Mouse (Mus musculus): Measurements from ENCODE around the gene Nfkbie. TPM values are rescaled to one million over a fixed set of nuclear protein-coding genes. Genes with fewer than 3 reads are reported as not detected.

Nfkbie gene
- total and polyA plus RNA-seq, 2 experiments from 2014 or later = 1.2 to 1.7 TPM

- no peak for ATAC-seq (ENCODE audit: insufficient read depth, low read depth)
- TF ChIP-seq EP300 (IDR thresholded peaks at IDR 0.05; ENCODE audit: low read depth) (no peak), CTCF (IDR thresholded peaks at IDR 0.05; ENCODE audit: low read depth) (no peak)
- Histone ChIP-seq H3K9ac (replicated peaks; ENCODE audit: low read depth, low read length) (no peak overlapping the region), H3K4me2 (ENCODE audit: low read depth, low read length) (no peak overlapping the region), H3K4me1 (ENCODE audit: control insufficient read depth, insufficient read depth) (peaks cover 23% of the 10 kb centered on the region; the same call in 1 of the 2 replicates), H3K36me3 (replicated peaks; ENCODE audit: control insufficient read depth, insufficient read depth, low read length) (no peaks in the 10 kb centered on the region), H3K9me3 (replicated peaks; ENCODE audit: control insufficient read depth, low read length) (no peaks in the 10 kb centered on the region), H3K27me3 (ENCODE audit: control insufficient read depth, insufficient read depth, low read length) (no peaks in the 10 kb centered on the region), H3K27ac (ENCODE audit: low read depth) (no peak overlapping the region), H3K4me3 (ENCODE audit: low read depth, low read length) (no peak overlapping the region)
- DNase-seq (ENCODE audit: low spot score) = no peak
- 83% methylated on average over 4 of the region's 4 CpGs for WGBS
Measured at GRCm38 (mm10) chr17:45579554-45579953, 24.1 kb downstream of the Nfkbie start.

GRCm38 (mm10) chr17:45580958-45581477, 25.5 kb downstream of the Nfkbie start:
- no peak overlapping the region for H3K4me2 ChIP-seq (ENCODE audit: low read depth, low read length)
- no peaks in the 10 kb centered on the region for H3K27me3 ChIP-seq (ENCODE audit: control insufficient read depth, insufficient read depth, low read length)
- ATAC-seq (ENCODE audit: insufficient read depth, low read depth) (0 out of 2 replicates have a peak, but pooled peaks have one; percentile 12), DNase-seq (ENCODE audit: low spot score) (no peak)
- peaks cover 28% of the 10 kb centered on the region; the same call in 1 of the 2 replicates for H3K4me1 ChIP-seq (ENCODE audit: control insufficient read depth, insufficient read depth)
- H3K27ac ChIP-seq (ENCODE audit: low read depth) = peak overlapping the region; percentile 58
- H3K9ac ChIP-seq (replicated peaks; ENCODE audit: low read depth, low read length) = no peak overlapping the region
- no peak overlapping the region for H3K4me3 ChIP-seq (ENCODE audit: low read depth, low read length)
- no peaks in the 10 kb centered on the region for H3K36me3 ChIP-seq (replicated peaks; ENCODE audit: control insufficient read depth, insufficient read depth, low read length)
- no peak for TF ChIP-seq CTCF (IDR thresholded peaks at IDR 0.05; ENCODE audit: low read depth)
- TF ChIP-seq EP300 (IDR thresholded peaks at IDR 0.05; ENCODE audit: low read depth) = no peak
- 39% methylated on average over 12 of the region's 12 CpGs for WGBS
- H3K9me3 ChIP-seq (replicated peaks; ENCODE audit: control insufficient read depth, low read length) = no peaks in the 10 kb centered on the region

GRCm38 (mm10) chr17:45581567-45581983, 26.1 kb downstream of the Nfkbie start:
- no peaks in the 10 kb centered on the region for H3K27me3 ChIP-seq (ENCODE audit: control insufficient read depth, insufficient read depth, low read length)
- H3K4me3 ChIP-seq (ENCODE audit: low read depth, low read length) = no peak overlapping the region
- ATAC-seq (ENCODE audit: insufficient read depth, low read depth) (peak; percentile 9; the same call in 1 of the 2 replicates), DNase-seq (ENCODE audit: low spot score) (peak; percentile 90)
- no peak overlapping the region for H3K9ac ChIP-seq (replicated peaks; ENCODE audit: low read depth, low read length)
- no peak for TF ChIP-seq EP300 (IDR thresholded peaks at IDR 0.05; ENCODE audit: low read depth)
- peak; percentile 93 for TF ChIP-seq CTCF (IDR thresholded peaks at IDR 0.05; ENCODE audit: low read depth)
- 1% methylated on average over 2 of the region's 2 CpGs for WGBS
- H3K4me2 ChIP-seq (ENCODE audit: low read depth, low read length) = no peak overlapping the region
- H3K9me3 ChIP-seq (replicated peaks; ENCODE audit: control insufficient read depth, low read length) = no peaks in the 10 kb centered on the region
- H3K36me3 ChIP-seq (replicated peaks; ENCODE audit: control insufficient read depth, insufficient read depth, low read length) = peaks cover 2% of the 10 kb centered on the region; the same call in 1 of the 2 replicates
- H3K4me1 ChIP-seq (ENCODE audit: control insufficient read depth, insufficient read depth) = peaks cover 32% of the 10 kb centered on the region; the same call in 1 of the 2 replicates
- peak overlapping the region; percentile 58 for H3K27ac ChIP-seq (ENCODE audit: low read depth)

- no peak overlapping the region for H3K4me3 ChIP-seq (ENCODE audit: low read depth, low read length)
- no peaks in the 10 kb centered on the region for H3K9me3 ChIP-seq (replicated peaks; ENCODE audit: control insufficient read depth, low read length)
- peaks cover 8% of the 10 kb centered on the region for H3K36me3 ChIP-seq (replicated peaks; ENCODE audit: control insufficient read depth, insufficient read depth, low read length)
- no peak overlapping the region for H3K9ac ChIP-seq (replicated peaks; ENCODE audit: low read depth, low read length)
- 70% methylated on average over 6 of the region's 6 CpGs for WGBS
- no peaks in the 10 kb centered on the region for H3K27me3 ChIP-seq (ENCODE audit: control insufficient read depth, insufficient read depth, low read length)
- DNase-seq (ENCODE audit: low spot score) (no peak), ATAC-seq (ENCODE audit: insufficient read depth, low read depth) (no peak)
- no peak for TF ChIP-seq CTCF (IDR thresholded peaks at IDR 0.05; ENCODE audit: low read depth)
- no peak for TF ChIP-seq EP300 (IDR thresholded peaks at IDR 0.05; ENCODE audit: low read depth)
- H3K4me2 ChIP-seq (ENCODE audit: low read depth, low read length) = no peak overlapping the region
- H3K4me1 ChIP-seq (ENCODE audit: control insufficient read depth, insufficient read depth) = peaks cover 32% of the 10 kb centered on the region; the same call in 1 of the 2 replicates
- H3K27ac ChIP-seq (ENCODE audit: low read depth) = no peak overlapping the region
Measured at GRCm38 (mm10) chr17:45582188-45582587, 26.7 kb downstream of the Nfkbie start.

GRCm38 (mm10) chr17:45582715-45583355, 27.3 kb downstream of the Nfkbie start:
- no peaks in the 10 kb centered on the region for H3K27me3 ChIP-seq (ENCODE audit: control insufficient read depth, insufficient read depth, low read length)
- H3K9me3 ChIP-seq (replicated peaks; ENCODE audit: control insufficient read depth, low read length) = no peaks in the 10 kb centered on the region
- TF ChIP-seq CTCF (IDR thresholded peaks at IDR 0.05; ENCODE audit: low read depth) = peak; percentile 53
- TF ChIP-seq EP300 (IDR thresholded peaks at IDR 0.05; ENCODE audit: low read depth) = no peak
- 63% methylated on average over 6 of the region's 6 CpGs for WGBS
- H3K36me3 ChIP-seq (replicated peaks; ENCODE audit: control insufficient read depth, insufficient read depth, low read length) = peaks cover 12% of the 10 kb centered on the region
- H3K9ac ChIP-seq (replicated peaks; ENCODE audit: low read depth, low read length) = no peak overlapping the region
- DNase-seq (ENCODE audit: low spot score) (no peak), ATAC-seq (ENCODE audit: insufficient read depth, low read depth) (no peak)
- H3K27ac ChIP-seq (ENCODE audit: low read depth) = peak overlapping the region; percentile 97
- peaks cover 32% of the 10 kb centered on the region; the same call in 1 of the 2 replicates for H3K4me1 ChIP-seq (ENCODE audit: control insufficient read depth, insufficient read depth)
- no peak overlapping the region for H3K4me3 ChIP-seq (ENCODE audit: low read depth, low read length)
- no peak overlapping the region for H3K4me2 ChIP-seq (ENCODE audit: low read depth, low read length)
